Mouse (Mus musculus): ENCODE measurements at regions not wholly inside any gene's neighbourhood (a gene's known extent, or its start where the extent isn't known, plus 50 kb on each side); places are given as distances from the start of the nearest gene placed in this dataset.

GRCm38 (mm10) chr2:72546963-72547362, 71.0 kb downstream of the Cdca7 start:
- TF ChIP-seq ZNF384 (IDR thresholded peaks at IDR 0.05; ENCODE audit: low read depth, low read length) (no peak), GATA1 (IDR thresholded peaks at IDR 0.05; ENCODE audit: low read depth, low read length) (no peak), KAT2A (conservative IDR thresholded peaks at IDR 0.05; ENCODE audit: low read depth, low read length) (no peak), GABPA (IDR thresholded peaks at IDR 0.05; ENCODE audit: low read depth, low read length) (no peak), BHLHE40 (IDR thresholded peaks at IDR 0.05; ENCODE audit: borderline replicate concordance, low read depth, low read length) (no peak), SIN3A (IDR thresholded peaks at IDR 0.05; ENCODE audit: low read length) (no peak), TBP (IDR thresholded peaks at IDR 0.05; ENCODE audit: low read depth, low read length) (no peak), MXI1 (IDR thresholded peaks at IDR 0.05; ENCODE audit: low read depth, low read length) (no peak), UBTF (IDR thresholded peaks at IDR 0.05; ENCODE audit: borderline replicate concordance, insufficient read depth, low read depth, low read length) (no peak), TCF12 (IDR thresholded peaks at IDR 0.05; ENCODE audit: low read depth, low read length) (no peak), SMC3 (IDR thresholded peaks at IDR 0.05; ENCODE audit: low read depth, low read length) (no peak), POLR2A (IDR thresholded peaks at IDR 0.05; ENCODE audit: control insufficient read depth in 1 of 2, insufficient read depth in 1 of 2, low read depth in 1 of 2, low read length in 2 of 2, poor library complexity in 1 of 2) (no peak), NRF1 (IDR thresholded peaks at IDR 0.05; ENCODE audit: insufficient read depth, low read depth, low read length, poor library complexity, severe bottlenecking) (no peak), ZMIZ1 (IDR thresholded peaks at IDR 0.05; ENCODE audit: low read depth, low read length) (no peak), CHD1 (IDR thresholded peaks at IDR 0.05; ENCODE audit: low read depth, low read length) (no peak), MYC (IDR thresholded peaks at IDR 0.05; ENCODE audit: low read depth, low read length) (no peak), USF2 (IDR thresholded peaks at IDR 0.05; ENCODE audit: borderline replicate concordance in 1 of 2, insufficient read depth in 1 of 2, low read depth in 1 of 2, low read length in 2 of 2) (no peak), POLR2AphosphoS5 (IDR thresholded peaks at IDR 0.05; ENCODE audit: borderline replicate concordance, low read depth, low read length) (no peak), TAL1 (IDR thresholded peaks at IDR 0.05; ENCODE audit: low read length) (no peak)
- H3K9ac ChIP-seq (ENCODE audit: control insufficient read depth, low read depth, low read length, poor library complexity, severe bottlenecking) = no peak overlapping the region

GRCm38 (mm10) chr2:72551268-72551667, 75.3 kb downstream of the Cdca7 start:
- no peak for TF ChIP-seq GATA1 (IDR thresholded peaks at IDR 0.05; ENCODE audit: low read depth, low read length)
- no peak for TF ChIP-seq ZMIZ1 (IDR thresholded peaks at IDR 0.05; ENCODE audit: low read depth, low read length)
- no peak for TF ChIP-seq NELFE (IDR thresholded peaks at IDR 0.05; ENCODE audit: low read depth, low read length)
- no peak for TF ChIP-seq MXI1 (IDR thresholded peaks at IDR 0.05; ENCODE audit: low read depth, low read length)
- TF ChIP-seq MYC (IDR thresholded peaks at IDR 0.05; ENCODE audit: low read depth, low read length) = no peak
- TF ChIP-seq EP300 (IDR thresholded peaks at IDR 0.05; ENCODE audit: low read depth in 1 of 2, low read length in 2 of 2) = no peak
- no peak for TF ChIP-seq SMC3 (IDR thresholded peaks at IDR 0.05; ENCODE audit: low read depth, low read length)
- DNase-seq (ENCODE audit: low read depth, low spot score) = no peak
- Histone ChIP-seq H3K4me3 (ENCODE audit: control insufficient read depth in 1 of 2, insufficient read depth in 1 of 2, low read depth in 2 of 2, low read length in 2 of 2) (no peak overlapping the region), H3K27ac (ENCODE audit: control insufficient read depth, low read depth, low read length) (no peak overlapping the region), H3K9me3 (replicated peaks; ENCODE audit: insufficient read depth, low read length) (no peaks in the 10 kb centered on the region), H3K27me3 (ENCODE audit: control insufficient read depth in 1 of 2, insufficient read depth in 2 of 2, low read length in 2 of 2) (peaks cover 16 to 18% of the 10 kb centered on the region in 2 experiments), H3K4me1 (ENCODE audit: control insufficient read depth in 1 of 2, insufficient read depth in 2 of 2, low read length in 2 of 2) (no peaks in the 10 kb centered on the region), H3K79me2 (ENCODE audit: control insufficient read depth, insufficient read depth, low read length, poor library complexity) (no peaks in the 10 kb centered on the region), H3K9ac (ENCODE audit: control insufficient read depth, low read depth, low read length, poor library complexity, severe bottlenecking) (no peak overlapping the region), H3K36me3 (ENCODE audit: control insufficient read depth in 1 of 2, insufficient read depth in 2 of 2, low read length in 2 of 2) (no peaks in the 10 kb centered on the region)

More at GRCm38 (mm10) chr2:72546963-72547362, 71.0 kb downstream of the Cdca7 start:
- Histone ChIP-seq H3K4me1 (ENCODE audit: control insufficient read depth in 1 of 2, insufficient read depth in 2 of 2, low read length in 2 of 2) (no peaks in the 10 kb centered on the region), H3K4me3 (ENCODE audit: control insufficient read depth in 1 of 2, insufficient read depth in 1 of 2, low read depth in 2 of 2, low read length in 2 of 2) (no peak overlapping the region), H3K27me3 (ENCODE audit: control insufficient read depth in 1 of 2, insufficient read depth in 2 of 2, low read length in 2 of 2) (peaks cover 8 to 14% of the 10 kb centered on the region in 2 experiments), H3K79me2 (ENCODE audit: control insufficient read depth, insufficient read depth, low read length, poor library complexity) (no peaks in the 10 kb centered on the region), H3K27ac (ENCODE audit: control insufficient read depth, low read depth, low read length) (no peak overlapping the region), H3K9me3 (replicated peaks; ENCODE audit: insufficient read depth, low read length) (no peaks in the 10 kb centered on the region), H3K36me3 (ENCODE audit: control insufficient read depth in 1 of 2, insufficient read depth in 2 of 2, low read length in 2 of 2) (no peaks in the 10 kb centered on the region)
- DNase-seq (ENCODE audit: low read depth, low spot score) = no peak

Measured in MEL (cell line).